Mouse (Mus musculus): ENCODE data around the gene Sardh.

GRCm38 (mm10) chr2:27187531-27187930, 60.6 kb downstream of the Sardh start:
- TF ChIP-seq POLR2A (IDR thresholded peaks at IDR 0.05; ENCODE audit: insufficient read depth, low read length) (no peak), EP300 (IDR thresholded peaks at IDR 0.05; ENCODE audit: insufficient read depth, low read depth, low read length) (no peak), CTCF (IDR thresholded peaks at IDR 0.05; ENCODE audit: low read depth, low read length) (no peak)
